Mouse (Mus musculus) mouse embryonic stem cell (cell line): Measurements from ENCODE around the gene Limch1.

ENCODE experiments used
- in situ Hi-C, 2 experiments: fragments of 300-500 bp; cut with MboI; formaldehyde crosslinking; loops; 1 replicate in 1 of 2; 3 replicates in 1 of 2; pipeline ENCODE4 v1.14.3; 2019 to 2020; ENCODE audit warnings: low sequenced_read_pairs in 2 of 2, low pct_unique_long_range_greater_than_20kb in 1 of 2, mixed read lengths in 1 of 2; ENCODE audit not compliant: unreplicated experiment in 1 of 2

The Limch1 gene

DNA sequence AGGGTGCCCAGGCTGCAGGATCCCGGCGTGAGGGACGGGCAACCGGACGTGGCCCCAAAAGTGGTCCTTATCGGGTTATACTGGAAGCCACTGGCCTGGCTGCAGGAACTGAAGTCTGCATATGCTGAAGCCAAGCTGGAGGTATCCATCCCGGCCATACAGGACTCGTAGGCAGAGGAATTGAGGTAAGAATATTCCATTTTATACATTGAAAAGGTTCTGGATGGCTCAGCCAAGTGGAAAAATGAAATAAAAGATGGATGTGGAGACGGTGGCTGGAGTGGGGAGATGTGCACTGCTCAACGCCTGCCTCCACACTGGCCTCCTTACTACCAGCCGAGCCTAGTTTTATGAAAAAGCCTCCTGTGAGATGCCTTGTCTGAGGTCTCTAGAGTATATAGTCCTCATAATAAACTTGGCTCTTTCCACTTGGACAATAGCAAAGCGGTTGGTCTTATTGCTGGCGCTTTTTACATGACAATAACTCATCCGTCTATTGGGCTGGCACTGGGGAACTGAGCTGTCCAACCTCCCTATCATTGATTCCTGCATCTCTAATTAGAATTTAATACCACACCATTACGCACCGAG lies 353.2 kb downstream of the Limch1 start, which contains the start of gene Phox2b:
TSS of gene Phox2b (minus strand) at position 569 of the 591 bp plus-strand sequence.
- in situ Hi-C loops: no loop called here

DNA sequence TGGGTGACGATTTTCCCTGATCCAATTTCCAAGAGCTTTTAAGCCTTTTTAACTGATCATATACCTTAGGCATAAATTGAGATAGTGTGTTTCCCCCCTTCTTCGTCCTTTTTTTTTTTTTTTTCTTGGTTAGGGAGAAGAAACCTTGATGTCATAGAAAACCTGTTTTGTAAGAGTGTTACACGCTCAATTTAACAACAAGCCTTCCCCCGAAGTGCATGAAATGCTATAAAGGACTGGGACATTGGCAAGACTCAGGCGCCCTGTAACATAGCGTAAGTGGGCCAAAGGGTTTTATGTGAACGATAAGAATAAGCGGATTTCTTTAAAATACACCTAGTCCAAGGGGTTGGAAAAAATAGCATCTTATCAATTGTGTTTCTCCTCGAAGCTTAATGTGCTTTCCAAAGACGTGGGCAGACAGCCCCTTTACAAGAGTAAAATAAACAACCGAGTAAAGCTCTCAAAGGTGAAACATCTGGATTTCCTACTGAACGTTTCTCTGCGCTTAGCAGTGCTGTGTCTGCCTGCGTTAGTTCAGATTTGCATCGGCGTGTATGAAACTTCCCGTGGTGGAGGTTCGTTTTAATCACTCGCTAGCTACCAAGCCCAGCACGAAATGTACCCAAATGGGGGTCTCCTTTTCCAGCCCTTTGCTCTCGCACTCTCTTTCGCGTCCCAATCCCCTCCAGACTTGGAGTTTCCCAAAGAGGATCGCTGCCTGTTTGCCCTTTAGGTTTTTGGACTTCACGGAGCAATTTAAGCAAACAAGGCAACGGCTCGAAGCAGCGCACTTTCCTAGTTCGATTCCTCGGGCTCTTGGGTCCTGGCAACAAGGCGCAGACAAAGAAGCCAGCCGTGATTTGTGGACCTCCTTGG lies 354.0 kb downstream of the Limch1 start:
- in situ Hi-C loops: no loop called here

DNA sequence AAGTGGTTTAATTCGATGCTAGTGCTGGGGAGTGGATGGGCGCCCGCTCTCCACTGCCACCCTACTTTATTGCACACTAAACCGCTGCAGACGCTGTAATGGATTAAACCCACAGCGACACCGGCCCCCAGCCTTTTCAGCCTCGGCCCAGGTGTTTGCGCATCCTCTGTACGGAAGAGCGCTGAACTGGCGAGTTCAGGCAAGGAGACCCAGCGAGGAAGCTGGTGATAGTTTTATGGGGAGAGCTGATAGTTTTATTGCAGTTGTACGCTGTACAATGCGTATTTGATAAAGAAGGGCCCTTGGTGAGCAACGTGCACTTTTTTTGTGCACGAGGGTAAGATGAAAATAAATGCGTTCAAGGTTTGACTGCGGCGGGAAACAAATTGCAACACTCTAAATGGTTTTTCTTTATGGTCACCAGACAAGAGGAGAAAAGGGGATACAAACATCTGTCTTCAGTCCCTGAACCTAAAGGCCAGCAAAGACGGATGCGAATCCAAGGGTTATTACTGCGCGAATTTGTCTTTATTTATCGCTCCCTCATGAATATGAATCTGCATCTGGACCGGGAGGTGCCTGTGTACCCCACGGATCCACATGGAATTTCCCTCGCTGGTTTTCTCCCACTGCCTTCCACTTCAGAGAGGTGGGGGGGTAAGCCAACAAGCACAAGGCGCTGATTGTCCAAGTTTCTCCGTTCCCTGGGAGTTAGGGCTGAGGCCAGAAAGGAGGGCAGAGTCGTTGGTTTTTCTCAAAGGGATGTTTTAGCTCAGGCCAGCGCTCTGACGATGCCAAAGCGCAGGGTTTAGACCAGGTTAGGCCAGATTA lies 355.2 kb downstream of the Limch1 start:
- in situ Hi-C loops: no loop called here

DNA sequence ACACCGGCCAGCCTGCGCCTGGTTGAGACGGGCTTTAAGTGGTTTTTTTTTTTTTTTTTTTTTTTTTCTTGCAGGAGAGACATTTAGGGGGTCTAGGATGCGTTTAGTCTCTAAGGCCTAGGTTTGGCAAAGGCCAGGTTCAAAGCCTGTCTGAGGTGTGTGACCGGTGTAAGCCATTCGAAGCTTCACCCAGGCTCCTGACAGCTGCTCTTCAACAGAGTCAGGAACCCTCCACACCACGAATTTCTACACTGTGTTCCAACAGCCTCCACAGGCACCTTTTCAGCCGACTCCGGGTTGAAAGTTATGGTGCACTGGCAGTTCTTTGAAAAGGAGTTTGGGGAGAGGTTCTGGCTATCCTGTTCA lies 355.8 kb downstream of the Limch1 start:
- in situ Hi-C loops: no loop called here

DNA sequence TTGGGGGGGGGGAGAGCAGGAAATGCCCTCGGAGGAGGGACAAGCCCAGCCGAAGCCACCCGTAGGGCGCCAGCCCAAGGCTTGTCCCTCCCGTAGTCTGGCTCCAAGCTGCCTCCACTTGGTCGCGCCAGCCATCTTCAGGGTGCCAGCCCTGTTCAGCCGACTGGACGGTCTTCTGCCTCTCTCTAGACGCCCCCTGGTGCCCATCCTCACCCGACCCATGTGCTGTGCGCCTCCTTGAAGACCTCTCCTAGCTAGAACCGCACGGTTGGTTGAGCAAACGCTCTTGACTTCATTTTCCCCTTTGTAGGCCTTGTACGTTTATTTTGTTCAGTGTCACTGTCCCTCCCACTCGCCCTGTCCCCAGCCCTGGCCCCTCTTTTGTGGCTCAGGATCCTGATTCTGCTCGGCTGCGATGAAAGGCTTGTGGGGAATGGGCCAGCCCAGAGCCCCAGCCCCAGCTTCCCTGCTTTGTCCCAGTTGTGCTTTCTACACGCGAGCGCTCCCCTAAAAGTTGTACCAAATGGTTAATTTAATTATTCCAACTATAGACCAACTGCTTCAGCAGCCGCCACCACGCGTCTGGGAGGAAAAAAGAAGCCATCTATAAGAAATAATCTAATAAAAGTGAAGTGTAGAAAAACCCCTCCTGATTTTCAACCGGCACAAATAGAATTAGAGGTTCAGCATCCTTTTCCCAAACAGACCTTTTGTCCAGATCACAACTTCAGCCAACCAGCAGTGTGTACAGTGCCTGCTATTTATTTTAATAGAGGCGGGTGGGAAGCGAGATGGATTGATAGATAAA lies 356.4 kb downstream of the Limch1 start:
- in situ Hi-C loops: no loop called here

DNA sequence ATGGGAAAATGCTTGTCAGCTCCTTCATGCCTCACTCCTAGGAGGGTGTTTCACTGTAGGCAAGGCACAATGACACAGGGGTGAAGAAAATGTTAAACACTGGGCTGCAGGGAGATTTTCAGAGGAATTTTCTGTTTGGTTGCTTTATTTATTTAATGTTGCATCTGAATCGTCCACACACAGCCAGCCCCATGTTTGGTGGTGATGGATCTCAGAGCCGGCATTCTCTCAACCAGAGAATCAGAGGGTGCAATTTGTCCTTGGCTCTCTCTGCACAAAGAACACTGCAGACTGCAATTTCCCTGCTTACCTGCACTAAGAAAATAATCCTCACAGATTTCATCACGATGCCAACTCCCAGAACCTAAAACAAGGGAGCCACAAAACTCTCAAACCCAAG lies 357.4 kb downstream of the Limch1 start:
- in situ Hi-C loops: no loop called here

DNA sequence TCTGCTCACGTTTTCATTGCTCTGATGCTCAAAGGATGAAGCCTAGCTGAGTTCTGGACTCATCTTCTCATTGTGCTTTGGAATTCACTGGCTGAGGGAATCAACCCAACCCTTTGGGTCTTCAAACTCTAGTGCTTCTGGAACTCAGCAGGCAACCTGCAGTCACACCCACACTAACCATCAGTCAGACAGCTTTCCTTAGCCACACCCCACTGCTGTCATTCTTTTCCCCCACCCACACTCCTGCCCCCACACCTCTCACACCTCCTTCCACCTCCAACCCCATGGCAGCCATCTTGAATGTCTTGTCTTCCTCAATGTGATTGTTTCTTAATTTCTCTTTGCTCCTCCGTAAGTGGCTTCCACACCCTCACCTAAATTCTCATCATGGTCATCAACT lies 360.6 kb downstream of the Limch1 start:
- in situ Hi-C loops: no loop called here
